Mouse (Mus musculus) liver (tissue): ENCODE data around the gene Dusp5.
"Not testable (repeated sequence)": the region's sequence is repeated elsewhere in the genome, so short reads cannot be mapped to it uniquely, and the experiment has no call there.

Experiments
- DNase-seq: peaks from one replicate; pipeline ENCODE4 v3.0.0-alpha.2; 2020; ENCODE audit warnings: mixed read lengths

The Dusp5 gene

DNA sequence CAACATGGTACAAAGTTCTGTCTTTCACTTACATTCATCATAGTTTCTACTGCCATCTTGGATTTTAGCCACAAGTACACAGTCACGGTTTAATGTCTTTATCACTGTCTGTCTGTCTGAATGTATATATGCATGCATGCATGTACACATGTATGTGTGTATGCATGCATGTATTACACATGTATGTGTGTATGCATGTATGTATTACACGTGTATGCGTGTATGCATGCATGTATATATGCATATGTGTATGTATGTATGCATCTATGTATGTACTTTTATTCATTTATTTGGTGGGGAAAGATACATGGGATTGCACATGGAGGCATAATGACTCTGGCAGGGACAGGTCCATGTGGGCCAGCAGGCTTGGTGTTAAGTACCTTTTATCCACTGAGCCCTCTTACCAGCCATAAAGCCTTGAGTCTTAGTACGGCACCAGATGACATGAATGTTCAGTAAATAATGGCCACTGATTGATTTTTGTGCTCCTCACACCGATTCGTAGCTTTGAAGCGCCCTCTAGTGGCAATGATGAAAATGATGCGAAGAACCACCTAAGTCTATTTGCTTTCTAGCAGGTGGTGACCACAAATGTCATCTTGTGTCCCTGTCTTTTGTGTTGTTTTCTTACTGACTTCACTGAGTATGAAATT, 49.8 kb downstream of the Dusp5 start:
- DNase-seq: peak; percentile 44

DNA sequence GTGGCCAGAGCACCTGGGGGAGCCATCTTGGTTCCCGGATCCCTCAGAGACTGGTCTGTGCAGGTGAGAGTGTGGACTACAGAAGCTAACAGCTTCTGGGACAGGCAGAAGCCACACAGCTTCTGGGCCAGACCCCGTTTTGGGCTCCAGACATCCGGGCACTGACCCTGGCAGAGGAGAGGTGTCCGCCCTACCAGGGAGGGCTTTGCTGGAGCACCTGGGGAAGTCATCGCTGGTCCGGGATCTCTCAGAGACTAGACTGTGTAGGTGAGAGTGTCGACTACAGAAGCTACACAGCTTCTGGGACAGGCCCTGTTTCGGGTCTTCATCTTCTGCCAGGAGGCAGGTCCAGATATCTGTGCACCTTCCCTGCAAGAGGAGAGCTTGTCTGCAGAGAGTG, 51.4 kb downstream of the Dusp5 start:
- DNase-seq: not testable (repeated sequence)

DNA sequence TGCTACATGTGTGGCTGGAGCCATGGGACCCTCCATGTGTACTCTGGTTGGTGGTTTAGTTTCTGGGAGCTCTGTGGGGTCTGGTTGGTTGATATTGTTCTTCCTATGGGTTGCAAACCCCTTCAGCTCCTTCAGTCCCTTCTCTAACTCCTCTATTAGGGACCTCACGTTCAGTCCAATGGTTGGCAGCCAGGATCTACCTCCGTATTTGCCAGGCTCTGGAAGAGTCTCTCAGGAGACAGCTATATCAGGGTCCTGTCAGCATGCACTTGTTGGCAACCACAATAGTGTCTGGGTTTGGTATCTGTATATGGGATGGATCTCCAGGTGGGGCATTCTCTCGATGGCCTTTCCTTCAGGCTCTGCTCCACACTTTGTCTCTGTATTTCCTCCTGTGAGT, 58.8 kb downstream of the Dusp5 start:
- not testable (repeated sequence) for DNase-seq

DNA sequence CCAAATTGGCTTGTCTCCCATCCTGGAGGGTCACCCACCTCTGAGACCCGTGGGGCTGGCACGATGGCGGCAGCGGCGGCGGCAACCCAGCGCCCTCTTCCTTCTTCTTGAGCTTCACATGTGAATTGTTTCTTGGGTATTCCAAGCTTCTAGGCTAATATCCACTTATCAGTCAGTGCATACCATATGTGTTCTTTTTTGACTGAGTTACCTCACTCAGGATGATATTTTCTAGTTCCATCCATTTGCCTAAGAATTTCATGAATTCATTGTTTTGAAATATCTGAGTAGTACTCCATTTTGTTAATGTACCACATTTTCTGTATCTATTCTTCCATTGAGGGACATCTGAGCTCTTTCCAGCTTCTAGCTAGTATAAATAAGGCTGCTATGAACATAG, 60.1 kb downstream of the Dusp5 start, which contains the start of gene Nutf2-ps1:
Nutf2-ps1 (minus strand) TSS at position 101 of the 400 bp plus-strand sequence.
- DNase-seq: not testable (repeated sequence)
